Comparison of ENCODE assay signal across 9 mouse cellular contexts in genomic region chr2:26201926-26202848, GRCm38 (mm10). TPM values are rescaled to one million over a fixed set of nuclear protein-coding genes. Genes with fewer than 3 reads are reported as not detected.
DNase-seq lines count a peak whose midpoint lies in the region; ATAC-seq lines count a peak whose summit lies in the region.
"Had no signal": no experiment of that assay in that cellular context is flagged by ENCODE, and none has a peak within 500 bp of the region (broad histone marks: within the 10 kb centered on the region; RNA-seq: fewer than 3 reads in every experiment).

No protein-coding gene starts in this region.

- H3K9me3 ChIP-seq in kidney, embryonic 16.5 days (ENCODE audit: low read length), result no peaks in the 10 kb centered on the region
- no peaks in the 10 kb centered on the region for H3K9me3 ChIP-seq in embryonic facial prominence, embryonic 12.5 days
- no peaks in the 10 kb centered on the region for H3K9me3 ChIP-seq in hindbrain, embryonic 15.5 days
- H3K9me3 ChIP-seq in neural tube, embryonic 15.5 days (replicated peaks), result no peaks in the 10 kb centered on the region
- H3K9me3 ChIP-seq: liver, embryonic 15.5 days had no signal

- no peaks in the 10 kb centered on the region for H3K36me3 ChIP-seq in kidney, embryonic 16.5 days (ENCODE audit: insufficient read depth, low read length)
- no peaks in the 10 kb centered on the region for H3K36me3 ChIP-seq in embryonic facial prominence, embryonic 12.5 days
- H3K36me3 ChIP-seq in hindbrain, embryonic 15.5 days, result no peaks in the 10 kb centered on the region
- no peaks in the 10 kb centered on the region for H3K36me3 ChIP-seq in neural tube, embryonic 15.5 days
- H3K36me3 ChIP-seq: liver, embryonic 15.5 days had no signal

- no peak overlapping the region for H3K4me2 ChIP-seq in kidney, embryonic 16.5 days (replicated peaks; ENCODE audit: low read depth, low read length)
- peak overlapping the region; percentile 22 for H3K4me2 ChIP-seq in embryonic facial prominence, embryonic 12.5 days (replicated peaks)
- H3K4me2 ChIP-seq in hindbrain, embryonic 15.5 days, result peak overlapping the region; percentile 47
- peak overlapping the region; percentile 48 for H3K4me2 ChIP-seq in neural tube, embryonic 15.5 days
- H3K4me2 ChIP-seq: liver, embryonic 15.5 days had no signal

- no peak for ATAC-seq in kidney, embryonic 16.5 days (ENCODE audit: low FRiP score, low TSS enrichment)
- no peak for ATAC-seq in embryonic facial prominence, embryonic 12.5 days (ENCODE audit: insufficient number of reproducible peaks, insufficient read depth, low FRiP score, low TSS enrichment)
- no peak for ATAC-seq in hindbrain, embryonic 15.5 days (ENCODE audit: low FRiP score, low read depth)
- no peak for ATAC-seq in neural tube, embryonic 15.5 days (ENCODE audit: low FRiP score)

- under 1% methylated on average over 77 of the region's 77 CpGs for WGBS in kidney, embryonic 16.5 days
- 1% methylated on average over 77 of the region's 77 CpGs for WGBS in embryonic facial prominence, embryonic 12.5 days
- under 1% methylated on average over 69 of the region's 77 CpGs for WGBS in hindbrain, embryonic 15.5 days
- under 1% methylated on average over 77 of the region's 77 CpGs for WGBS in neural tube, embryonic 15.5 days

- no peak overlapping the region for H3K27ac ChIP-seq in kidney, embryonic 16.5 days (ENCODE audit: low read length)
- no peak overlapping the region for H3K27ac ChIP-seq in embryonic facial prominence, embryonic 12.5 days
- no peak overlapping the region for H3K27ac ChIP-seq in hindbrain, embryonic 15.5 days (replicated peaks)
- no peak overlapping the region for H3K27ac ChIP-seq in neural tube, embryonic 15.5 days (replicated peaks)
- H3K27ac ChIP-seq: liver, embryonic 15.5 days had no signal

- peaks cover 99% of the 10 kb centered on the region for H3K27me3 ChIP-seq in kidney, embryonic 16.5 days (ENCODE audit: insufficient read depth, low read length)
- peaks cover 99% of the 10 kb centered on the region for H3K27me3 ChIP-seq in embryonic facial prominence, embryonic 12.5 days
- peaks cover 93% of the 10 kb centered on the region for H3K27me3 ChIP-seq in hindbrain, embryonic 15.5 days
- H3K27me3 ChIP-seq in neural tube, embryonic 15.5 days (replicated peaks), result peaks cover 100% of the 10 kb centered on the region

- peaks cover 21% of the 10 kb centered on the region for H3K4me1 ChIP-seq in kidney, embryonic 16.5 days (ENCODE audit: insufficient read depth, low read length)
- peaks cover 11% of the 10 kb centered on the region for H3K4me1 ChIP-seq in embryonic facial prominence, embryonic 12.5 days
- peaks cover 27% of the 10 kb centered on the region for H3K4me1 ChIP-seq in hindbrain, embryonic 15.5 days (replicated peaks)
- H3K4me1 ChIP-seq in neural tube, embryonic 15.5 days, result peaks cover 34% of the 10 kb centered on the region
- H3K4me1 ChIP-seq: liver, embryonic 15.5 days had no signal

- DNase-seq in kidney, postnatal 10 days, result no peak
- DNase-seq in gastrocnemius, adult 8-10 months (ENCODE audit: low spot score in 2 of 2), result no peak
- no peak for DNase-seq in testis, postnatal 14 days (ENCODE audit: low spot score)
- DNase-seq: kidney, adult 11 months had no signal

- H3K4me3 ChIP-seq in kidney, embryonic 16.5 days (ENCODE audit: low read length), result peak overlapping the region; percentile 15; the same call in 1 of the 2 replicates
- peak overlapping the region; percentile 12 for H3K4me3 ChIP-seq in embryonic facial prominence, embryonic 12.5 days
- H3K4me3 ChIP-seq in hindbrain, embryonic 15.5 days, result peak overlapping the region; percentile 18
- peak overlapping the region; percentile 25 for H3K4me3 ChIP-seq in neural tube, embryonic 15.5 days (replicated peaks)
- H3K4me3 ChIP-seq: liver, embryonic 15.5 days had no signal

- no peak overlapping the region for H3K9ac ChIP-seq in kidney, embryonic 16.5 days (replicated peaks; ENCODE audit: low read length)
- H3K9ac ChIP-seq in embryonic facial prominence, embryonic 12.5 days, result no peak overlapping the region
- H3K9ac ChIP-seq in hindbrain, embryonic 15.5 days, result no peak overlapping the region
- no peak overlapping the region for H3K9ac ChIP-seq in neural tube, embryonic 15.5 days (replicated peaks)
- H3K9ac ChIP-seq: liver, embryonic 15.5 days had no signal

RNA-seq across cellular contexts. Expression of gene Lhx3, which starts 5.9 kb away (rescaled TPM):
- 0.09 TPM in 1 of 2 replicates, not detected in the other for polyA plus RNA-seq in kidney, embryonic 16.5 days (2015; fragmentation: Nextera tagmentation; extraction: Ambion mirVana)
- polyA plus RNA-seq in embryonic facial prominence, embryonic 12.5 days (2016; fragmentation: Nextera tagmentation; extraction: Ambion mirVana), result 1.3 and 3.1 TPM in 2 replicates
- polyA plus RNA-seq in hindbrain, embryonic 15.5 days (2015; fragmentation: Nextera tagmentation; extraction: Ambion mirVana), result 4.1 and 4.2 TPM in 2 replicates
- polyA plus RNA-seq in neural tube, embryonic 15.5 days (2015; fragmentation: Nextera tagmentation; extraction: Ambion mirVana), result 6.9 and 8.5 TPM in 2 replicates
- total RNA-seq in gastrocnemius, adult 8-10 months (2022), result not detected
- polyA plus RNA-seq: liver, embryonic 15.5 days had no signal

RNA-seq across cellular contexts. Expression of gene Qsox2, which starts 35.1 kb away (rescaled TPM):
- 18.4 and 20.7 TPM in 2 replicates for polyA plus RNA-seq in kidney, embryonic 16.5 days (2015; fragmentation: Nextera tagmentation; extraction: Ambion mirVana)
- polyA plus RNA-seq in embryonic facial prominence, embryonic 12.5 days (2016; fragmentation: Nextera tagmentation; extraction: Ambion mirVana), result 17.9 and 19.5 TPM in 2 replicates
- 16.7 and 16.9 TPM in 2 replicates for polyA plus RNA-seq in hindbrain, embryonic 15.5 days (2015; fragmentation: Nextera tagmentation; extraction: Ambion mirVana)
- polyA plus RNA-seq in neural tube, embryonic 15.5 days (2015; fragmentation: Nextera tagmentation; extraction: Ambion mirVana), result 14.7 and 18.2 TPM in 2 replicates
- total RNA-seq in gastrocnemius, adult 8-10 months (2022), result 1 to 10 TPM; 3.2 to 4.5 (median 3.3) TPM
